Mouse (Mus musculus) mature B cell (primary cell): ENCODE results near the gene Gcc2.
"Not testable (repeated sequence)": the region's sequence is repeated elsewhere in the genome, so short reads cannot be mapped to it uniquely, and the experiment has no call there.

Experiments
- in situ Hi-C: fragments of 300-500 bp; cut with MboI; formaldehyde crosslinking; loops from 2 replicates; pipeline ENCODE4 v1.14.3; 2019

Gene Gcc2

DNA sequence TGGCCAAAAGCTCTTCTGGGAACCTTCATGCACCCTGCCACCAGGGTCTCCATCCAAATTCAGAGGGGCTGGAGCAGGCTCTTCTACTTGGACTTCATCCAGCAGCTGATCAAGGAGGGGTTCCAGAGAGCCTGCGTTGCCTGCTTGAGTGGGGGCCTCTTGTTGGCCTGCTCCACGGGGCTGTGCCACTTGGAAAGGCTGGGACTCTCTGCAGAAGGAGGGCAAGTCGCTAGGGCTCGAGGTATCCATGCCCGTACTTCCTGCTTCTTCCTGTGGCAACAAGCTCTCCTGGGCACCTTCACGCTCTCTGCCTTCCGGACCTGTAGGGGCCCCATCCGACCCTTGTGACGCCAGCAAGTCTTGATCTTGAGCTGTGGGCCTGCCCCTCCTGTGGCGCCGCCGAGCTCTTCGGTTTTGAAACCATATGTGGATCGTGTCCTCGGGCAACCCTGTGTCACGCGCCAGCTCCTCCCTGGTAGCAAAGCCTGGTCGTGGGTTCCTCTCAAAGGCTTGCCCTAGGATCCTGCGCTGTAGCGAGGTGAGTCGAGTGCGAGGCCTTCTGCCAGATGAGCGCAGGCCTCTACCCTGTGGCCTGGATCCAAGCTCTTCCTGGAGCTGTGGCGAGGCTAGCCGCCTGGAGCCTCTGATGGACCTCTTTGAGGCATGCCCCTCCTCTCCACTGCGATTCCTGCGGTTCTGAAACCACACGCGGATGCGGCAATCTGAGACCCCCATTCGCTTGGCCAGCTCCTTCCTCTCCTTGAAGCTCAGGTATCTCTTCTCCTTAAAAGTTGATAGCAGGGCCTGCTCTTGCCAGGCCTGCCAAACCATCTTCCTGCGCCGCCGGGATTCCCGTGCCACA is 23.3 kb upstream of the Gcc2 start:
- in situ Hi-C loops = not testable (repeated sequence)

DNA sequence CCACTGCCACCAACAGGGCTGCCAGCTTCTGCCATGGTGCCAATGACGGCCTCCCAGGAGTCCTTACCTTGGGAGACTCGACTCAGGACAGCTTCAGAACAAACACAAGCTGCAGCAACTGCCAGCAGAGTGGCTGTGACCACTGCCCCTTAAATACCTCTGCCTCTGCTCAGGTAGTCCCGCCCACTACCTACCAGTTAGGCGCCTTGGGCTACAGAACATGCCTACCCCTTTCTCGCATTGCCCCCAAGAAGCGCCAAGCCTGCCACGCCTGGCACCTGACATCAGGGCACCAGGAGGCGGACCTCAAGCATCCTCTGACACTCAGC is 22.7 kb upstream of the Gcc2 start, which contains the start of gene Duxf3:
Gene Duxf3 (minus strand): TSS at position 35 of the 329 bp plus-strand sequence.
- in situ Hi-C loops = not testable (repeated sequence)

DNA sequence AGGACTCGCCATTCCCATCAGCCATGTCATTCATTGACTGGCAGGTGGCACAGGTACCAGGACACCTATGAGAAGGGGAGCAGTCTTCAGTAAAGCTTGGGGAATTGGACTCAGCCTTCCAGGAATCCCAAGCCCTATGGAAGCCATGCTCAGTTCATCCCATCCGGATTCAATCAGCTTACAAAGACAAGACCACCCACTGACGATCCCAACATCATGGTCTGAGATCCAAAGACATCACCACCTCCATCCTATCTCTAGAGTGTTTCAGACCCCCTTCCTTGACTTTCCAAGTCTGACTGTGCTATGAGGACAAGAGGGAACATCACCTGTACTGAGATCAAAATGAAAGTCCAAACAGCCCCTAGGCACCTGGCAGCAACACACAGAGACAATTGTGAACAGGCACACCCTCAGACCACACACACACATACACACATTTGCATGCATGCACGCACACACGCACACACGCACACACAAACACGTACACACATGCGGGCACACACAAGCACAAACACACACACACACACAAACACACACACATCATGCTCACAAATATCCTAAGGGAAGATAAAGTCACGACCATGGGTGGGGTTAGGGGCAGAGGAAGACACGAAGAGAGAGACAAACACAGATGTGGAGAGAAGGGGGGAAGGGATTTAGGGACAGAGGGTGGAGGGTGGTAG is 22.1 kb upstream of the Gcc2 start:
- in situ Hi-C loops = not testable (repeated sequence)

DNA sequence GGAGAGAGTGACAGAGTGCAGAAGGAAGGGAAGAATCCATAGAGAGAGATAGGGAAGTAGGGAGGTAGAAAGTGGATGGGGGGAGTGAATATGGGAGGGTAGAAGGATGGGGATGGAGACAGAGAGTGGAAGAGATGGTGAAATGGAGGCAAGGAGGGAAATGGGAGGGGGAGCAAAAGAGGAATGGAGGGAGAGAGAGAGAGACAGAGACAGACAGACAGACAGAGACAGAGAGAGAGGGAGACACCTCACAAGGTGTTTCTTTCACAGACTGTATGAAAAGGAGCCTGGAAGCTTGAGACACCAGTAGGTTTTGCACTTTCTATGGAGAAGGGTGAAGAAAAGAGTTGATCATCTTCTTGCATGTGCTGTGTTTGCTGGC is 21.6 kb upstream of the Gcc2 start:
- in situ Hi-C loops = not testable (repeated sequence)

DNA sequence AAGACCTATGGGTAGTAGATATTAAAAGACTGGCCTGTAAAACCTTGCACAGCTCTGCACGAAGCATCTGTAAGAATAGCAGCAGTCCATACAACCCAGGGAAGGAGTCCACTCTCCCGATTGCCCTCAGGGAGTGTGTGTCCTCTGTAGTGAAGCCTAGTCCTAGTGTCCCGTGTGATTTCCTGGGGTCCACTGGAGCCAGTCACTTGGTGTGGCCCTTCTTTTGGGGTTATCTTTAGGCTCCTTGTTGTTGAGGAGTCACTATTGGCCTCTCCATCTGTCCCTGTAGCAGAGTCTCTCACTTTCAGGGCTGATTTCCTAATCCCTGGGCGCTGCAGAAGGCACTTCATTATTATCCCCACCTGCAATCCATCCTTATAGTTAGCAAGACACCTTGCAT is 20.3 kb upstream of the Gcc2 start:
- in situ Hi-C loops = not testable (repeated sequence)

DNA sequence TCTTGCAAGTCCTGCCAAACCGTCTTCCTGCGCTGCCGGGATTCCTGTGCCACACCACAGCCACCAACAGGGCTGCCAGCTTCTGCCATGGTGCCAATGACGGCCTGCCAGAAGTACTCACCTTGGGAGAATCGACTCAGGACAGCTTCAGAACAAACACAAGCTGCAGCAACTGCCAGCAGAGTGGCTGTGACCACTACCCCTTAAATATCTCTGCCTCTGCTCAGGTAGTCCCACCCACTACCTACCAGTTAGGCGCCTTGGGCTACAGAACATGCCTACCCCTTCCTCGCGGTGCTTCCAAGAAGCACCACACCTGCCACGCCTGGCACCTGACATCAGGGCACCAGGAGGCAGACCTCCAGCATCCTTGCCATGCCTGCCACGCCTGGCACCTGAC is 18.7 kb upstream of the Gcc2 start, which contains the start of gene Gm4981:
Gene Gm4981 (minus strand): TSS at position 89 of the 400 bp plus-strand sequence.
- in situ Hi-C loops = no loop called here

DNA sequence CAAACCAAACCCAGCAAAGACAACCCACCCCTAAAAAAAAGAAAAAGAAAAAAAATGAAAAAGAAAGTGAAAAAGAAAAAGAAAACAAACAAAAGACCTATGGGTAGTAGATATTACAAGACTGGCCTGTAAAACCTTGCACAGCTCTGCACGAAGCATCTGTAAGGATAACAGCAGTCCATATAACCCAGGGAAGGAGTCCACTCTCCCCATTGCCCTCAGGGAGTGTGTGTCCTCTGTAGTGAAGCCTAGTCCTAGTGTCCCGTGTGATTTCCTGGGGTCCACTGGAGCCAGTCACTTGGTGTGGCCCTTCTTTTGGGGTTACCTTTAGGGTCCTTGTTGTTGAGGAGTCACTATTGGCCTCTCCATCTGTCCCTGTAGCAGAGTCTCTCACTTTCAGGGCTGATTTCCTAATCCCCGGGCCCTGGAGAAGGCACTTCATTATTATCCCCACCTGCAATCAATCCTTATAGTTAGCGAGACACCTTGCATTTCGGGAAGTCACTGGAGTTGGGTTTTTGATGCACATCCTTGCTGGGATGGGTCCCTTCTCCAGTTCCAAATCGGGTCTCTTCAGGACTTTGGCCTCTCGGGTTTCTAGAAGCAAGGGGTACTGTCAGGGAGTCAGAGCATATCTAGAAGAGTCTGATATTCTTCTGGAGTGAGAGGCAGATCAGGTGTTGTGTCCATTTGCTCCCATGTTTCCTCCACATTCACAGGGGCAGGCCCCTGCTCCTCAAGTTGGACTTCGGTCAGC is 16.1 kb upstream of the Gcc2 start:
- in situ Hi-C loops = not testable (repeated sequence)

DNA sequence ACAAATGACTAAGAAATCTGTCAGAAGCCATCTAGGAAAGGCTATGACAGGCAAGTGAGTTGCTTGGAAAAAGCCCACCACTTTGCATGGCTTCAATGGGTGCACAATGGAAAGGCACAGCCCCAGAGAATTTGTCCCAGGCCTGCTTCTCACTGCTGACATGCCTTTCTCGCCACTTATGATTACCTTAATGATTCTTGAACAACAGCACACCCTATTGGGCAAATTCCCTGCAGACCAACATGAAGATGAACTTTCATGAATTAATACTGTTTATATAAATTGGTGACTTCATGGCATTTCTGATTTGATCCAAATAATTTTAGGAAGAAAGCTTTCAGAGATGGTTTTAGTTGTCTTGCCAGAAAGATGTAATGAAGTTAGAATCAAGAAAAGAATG is 5.8 kb upstream of the Gcc2 start:
- in situ Hi-C loops = no loop called here

DNA sequence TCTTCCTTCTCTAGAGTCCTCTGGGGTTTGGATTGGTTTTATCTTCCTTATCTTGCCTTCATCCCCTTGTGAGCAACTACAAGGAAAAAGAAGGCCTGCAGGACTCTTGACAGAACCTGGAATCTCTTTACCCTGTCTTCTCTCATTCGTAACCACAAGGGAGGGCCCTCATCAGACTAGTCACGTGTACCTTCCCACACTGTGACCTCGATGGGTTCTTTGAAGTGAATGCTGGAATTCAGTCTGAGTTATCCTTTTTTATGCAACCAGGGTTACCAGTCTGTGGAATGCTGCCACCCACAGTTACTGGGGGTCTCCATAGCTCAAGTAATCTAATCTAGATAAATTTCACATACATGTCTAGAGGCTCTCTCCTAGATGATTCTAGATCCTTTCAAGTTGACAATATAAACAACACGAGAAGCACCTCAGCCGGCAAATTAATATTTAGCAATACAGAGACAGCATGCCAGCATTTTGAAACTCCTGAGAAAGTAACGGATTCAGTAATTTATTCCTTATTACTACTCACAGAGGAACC is 592 bp upstream of the Gcc2 start:
- in situ Hi-C loops = no loop called here

DNA sequence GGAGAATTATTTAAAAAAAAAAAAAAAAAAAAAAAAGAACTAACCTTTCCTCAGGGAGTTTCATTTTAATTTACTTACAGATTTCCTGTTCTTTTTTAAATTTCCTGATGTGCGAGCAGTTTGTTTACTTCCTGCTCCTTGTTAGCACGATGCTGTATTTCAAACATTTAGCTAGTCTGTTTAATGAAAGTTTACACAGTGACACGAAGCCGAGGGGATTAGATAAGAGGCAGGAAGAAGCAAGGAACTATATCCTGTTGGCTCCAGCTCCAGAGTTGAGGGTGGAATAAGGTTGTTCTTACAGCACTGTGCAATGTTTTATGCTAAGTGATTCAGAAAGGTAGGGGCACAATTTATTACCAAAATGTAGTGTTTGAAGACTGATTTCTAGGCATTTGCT is 657 bp downstream of the Gcc2 start:
- in situ Hi-C loops = no loop called here

DNA sequence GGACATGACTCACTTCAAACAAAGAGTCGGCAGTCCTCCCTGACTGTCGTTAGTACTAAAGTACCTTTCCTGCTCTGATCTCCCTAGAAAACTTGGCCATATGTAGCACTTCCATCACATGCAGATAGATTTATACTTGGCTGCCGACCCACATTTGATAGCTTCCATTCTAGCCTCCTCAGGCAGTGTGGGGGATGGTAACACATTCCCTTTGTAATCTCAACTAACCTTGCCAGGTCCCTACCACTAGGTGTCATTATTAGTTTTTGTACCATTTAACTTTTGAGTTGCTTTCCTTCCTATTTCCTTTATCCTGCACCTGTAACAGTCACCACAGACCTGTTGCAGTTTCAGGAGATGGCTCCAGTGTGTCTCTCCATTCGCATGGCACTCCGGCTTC is 3.2 kb downstream of the Gcc2 start:
- in situ Hi-C loops = no loop called here

DNA sequence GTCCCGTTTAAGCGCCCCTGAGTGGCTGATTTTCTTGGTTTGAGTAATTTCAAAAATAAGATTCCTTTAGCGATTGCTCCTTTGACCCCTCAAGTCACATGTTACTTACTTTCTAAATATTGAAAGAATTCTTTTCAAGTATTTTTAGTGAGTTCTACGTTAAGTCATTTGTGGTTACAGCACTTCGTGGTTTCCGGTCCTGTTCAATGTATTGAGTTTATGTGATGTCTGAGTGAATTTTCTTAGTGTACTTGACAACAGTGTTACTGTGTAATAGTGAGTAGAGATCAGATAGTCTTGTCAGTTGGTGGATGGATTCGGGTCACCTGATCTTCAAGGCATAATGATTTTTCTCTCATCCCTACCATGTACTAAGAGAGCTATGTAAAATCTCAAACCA is 26.9 kb downstream of the Gcc2 start:
- in situ Hi-C loops = no loop called here

DNA sequence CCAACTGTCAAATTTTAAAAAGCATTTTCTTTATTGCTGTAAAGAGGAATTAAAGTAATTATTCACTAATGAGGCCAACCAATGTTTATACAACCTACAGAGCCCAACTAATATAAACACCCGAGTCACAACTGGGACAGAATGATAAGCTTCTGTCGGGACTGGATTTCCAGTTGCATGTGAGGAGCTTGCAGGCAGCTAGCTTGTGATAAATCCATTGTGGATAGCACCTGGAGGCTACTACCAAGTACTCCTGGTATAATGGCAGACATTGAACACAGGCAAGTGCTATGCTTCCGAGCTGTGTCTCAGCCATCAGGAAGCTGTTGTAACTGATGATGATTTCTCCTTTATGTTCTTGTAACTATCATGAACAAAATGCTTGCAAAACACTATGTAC is 35.4 kb downstream of the Gcc2 start:
- in situ Hi-C loops = no loop called here

DNA sequence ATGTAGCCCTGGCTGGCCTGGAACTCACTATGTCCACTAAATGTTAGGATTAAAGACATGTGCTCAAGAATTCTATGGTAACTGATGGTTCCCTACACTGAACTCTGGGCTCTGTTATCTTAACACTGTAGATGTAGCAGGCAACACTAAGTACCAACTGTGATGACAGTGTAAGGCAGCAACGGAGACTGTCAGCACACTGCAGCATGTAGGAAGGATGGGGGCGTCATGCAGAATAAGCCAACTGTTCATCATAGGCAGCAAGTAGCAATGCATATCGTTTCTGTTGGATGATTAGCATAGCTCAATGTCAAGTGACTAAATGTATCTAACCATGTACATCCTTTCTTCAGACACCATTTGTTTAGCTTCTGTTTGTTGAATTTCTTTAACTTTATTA is 38.9 kb downstream of the Gcc2 start:
- in situ Hi-C loops = no loop called here

DNA sequence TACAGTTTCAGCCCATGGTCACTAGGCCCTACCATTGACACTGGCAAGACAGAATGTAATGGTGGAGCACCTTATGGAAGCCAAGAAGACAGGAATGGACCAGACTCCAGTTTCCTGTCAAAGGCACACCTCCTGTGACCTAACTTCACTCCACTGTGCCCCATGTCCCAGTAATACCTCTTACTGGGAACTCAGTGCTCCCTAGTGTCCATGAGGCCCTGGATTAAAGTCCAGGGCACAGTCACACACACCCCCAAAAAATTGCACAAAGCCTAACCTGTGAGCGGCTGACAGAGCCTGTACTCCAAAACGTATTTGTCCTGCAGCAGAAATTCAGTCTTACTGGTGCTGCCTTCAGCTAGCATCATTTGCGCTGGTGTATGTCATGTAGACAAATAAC is 40.3 kb downstream of the Gcc2 start:
- in situ Hi-C loops = no loop called here

DNA sequence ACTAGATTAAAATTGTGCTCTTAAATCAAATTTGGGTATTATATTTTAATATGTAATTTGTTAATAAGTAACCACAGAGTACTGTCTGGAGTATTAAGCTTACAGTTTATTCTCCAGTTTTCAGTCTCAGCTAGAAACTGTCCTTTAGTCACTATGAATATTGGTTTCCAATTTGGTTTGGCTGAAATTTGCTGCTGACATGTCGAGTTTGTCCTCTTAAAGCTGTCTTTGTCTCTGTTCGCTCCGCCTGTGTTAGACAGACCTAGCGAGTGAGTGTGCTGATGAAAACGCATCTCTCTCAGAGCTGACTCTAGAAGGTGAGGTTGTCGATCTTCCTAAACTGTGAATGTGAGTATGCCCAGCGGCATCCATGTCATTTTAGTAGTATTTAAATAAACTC is 49.7 kb downstream of the Gcc2 start:
- in situ Hi-C loops = no loop called here

DNA sequence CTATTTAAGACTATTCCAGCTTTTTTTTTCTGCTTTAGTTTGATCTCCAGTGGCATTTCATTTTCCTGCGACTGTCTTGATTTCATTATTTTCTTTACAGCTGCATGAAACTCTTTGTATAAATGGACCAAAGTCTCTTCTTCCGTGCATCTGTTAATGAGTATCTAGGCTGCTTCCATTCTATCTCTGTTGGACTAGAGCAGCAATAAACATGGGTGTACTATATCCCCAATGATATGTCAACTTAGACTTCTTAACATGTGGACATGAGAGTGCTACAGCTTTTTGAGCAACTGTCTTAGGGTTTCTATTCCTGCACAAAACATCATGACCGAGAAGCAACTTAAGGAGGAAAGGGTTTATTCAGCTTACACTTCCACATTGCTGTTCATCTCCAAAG is 51.6 kb downstream of the Gcc2 start:
- in situ Hi-C loops = no loop called here

DNA sequence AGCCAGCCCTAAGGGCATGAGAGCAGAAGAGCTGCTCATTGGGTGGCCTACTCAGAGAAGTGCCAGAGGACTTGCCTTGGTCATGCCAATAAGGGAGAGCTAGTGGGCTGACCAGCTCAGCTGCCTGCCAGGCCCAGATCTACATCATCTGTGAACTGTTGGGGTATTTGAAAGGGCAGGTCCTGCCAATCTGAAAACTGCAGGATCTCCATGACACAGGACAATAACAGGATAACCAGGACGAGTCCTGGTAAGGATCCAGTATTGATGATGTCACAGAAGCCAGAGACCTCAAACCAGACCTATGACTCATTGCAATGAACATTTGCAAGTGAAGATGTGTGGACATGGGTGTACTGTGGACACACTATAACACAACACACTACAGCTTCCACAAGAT is 55.5 kb downstream of the Gcc2 start:
- in situ Hi-C loops = no loop called here

DNA sequence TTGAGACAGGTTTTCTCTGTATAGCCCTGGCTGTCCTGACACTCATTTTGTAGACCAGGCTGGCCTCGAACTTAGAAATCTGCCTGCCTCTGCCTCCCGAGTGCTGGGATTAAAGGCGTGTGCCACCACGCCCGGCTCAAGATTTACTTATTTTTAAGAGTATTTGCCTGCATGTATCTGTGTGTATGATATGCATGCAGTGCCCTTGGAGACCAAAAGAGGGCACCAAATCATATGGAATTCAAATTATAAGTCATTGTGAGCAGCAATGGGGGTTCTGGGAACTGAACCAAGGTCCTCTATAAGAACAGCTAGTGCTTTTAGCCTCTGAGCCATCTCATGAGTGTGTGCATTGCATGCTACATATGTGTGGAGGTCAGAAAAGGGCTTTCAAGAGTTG is 57.6 kb downstream of the Gcc2 start:
- in situ Hi-C loops = no loop called here

DNA sequence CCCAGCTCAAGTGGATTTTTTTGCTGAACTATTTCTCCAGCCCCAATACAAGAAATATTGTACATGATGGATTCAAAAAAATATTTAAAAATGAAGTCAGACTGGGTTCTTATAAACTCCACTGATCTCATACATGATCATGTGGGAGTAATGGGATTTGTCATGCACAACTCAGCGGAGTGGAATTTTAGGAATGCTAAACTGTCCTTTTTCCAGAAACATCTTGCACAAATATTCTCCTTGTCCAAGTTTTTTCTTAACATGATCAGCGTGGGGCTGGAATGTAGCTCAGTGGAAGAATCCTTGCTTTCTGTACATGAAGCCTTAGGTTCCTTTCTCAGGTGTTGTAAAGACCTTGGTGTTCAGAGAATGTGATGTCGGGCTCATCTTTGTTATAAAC is 65.6 kb downstream of the Gcc2 start:
- in situ Hi-C loops = no loop called here

DNA sequence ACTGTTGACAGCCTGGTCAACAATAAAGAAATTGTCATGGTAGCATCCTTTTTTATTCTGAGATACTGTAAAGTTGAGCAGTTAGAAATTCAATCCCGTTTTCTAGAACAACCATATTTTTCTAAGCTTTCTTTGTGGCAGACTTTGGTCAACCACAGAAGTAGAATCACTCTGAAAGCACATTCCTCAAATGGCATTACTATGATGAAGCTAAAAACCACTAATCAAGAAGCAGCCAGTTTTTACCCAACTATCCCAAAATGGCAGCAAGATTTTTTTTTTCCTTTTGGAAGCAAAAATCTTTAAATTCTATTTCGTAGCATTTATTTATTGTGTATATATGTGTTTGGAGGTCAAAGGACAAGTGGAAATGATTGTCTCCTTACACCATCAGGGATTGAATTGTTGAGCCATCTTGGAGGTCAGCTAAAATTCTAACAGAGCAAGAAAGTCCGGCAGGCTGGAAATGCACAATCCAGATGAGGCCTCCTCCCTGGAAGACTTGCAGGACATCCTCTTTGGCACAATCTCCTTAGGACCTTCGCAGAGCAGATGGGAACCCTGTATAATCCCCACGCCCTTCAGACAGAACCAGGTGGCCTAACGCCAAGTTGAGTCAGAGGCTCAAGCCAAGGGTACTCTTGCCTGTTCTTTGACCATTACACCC is 67.2 kb downstream of the Gcc2 start:
- in situ Hi-C loops = no loop called here
